ENCODE assay signal across 12 mouse cellular contexts in the genomic region with DNA sequence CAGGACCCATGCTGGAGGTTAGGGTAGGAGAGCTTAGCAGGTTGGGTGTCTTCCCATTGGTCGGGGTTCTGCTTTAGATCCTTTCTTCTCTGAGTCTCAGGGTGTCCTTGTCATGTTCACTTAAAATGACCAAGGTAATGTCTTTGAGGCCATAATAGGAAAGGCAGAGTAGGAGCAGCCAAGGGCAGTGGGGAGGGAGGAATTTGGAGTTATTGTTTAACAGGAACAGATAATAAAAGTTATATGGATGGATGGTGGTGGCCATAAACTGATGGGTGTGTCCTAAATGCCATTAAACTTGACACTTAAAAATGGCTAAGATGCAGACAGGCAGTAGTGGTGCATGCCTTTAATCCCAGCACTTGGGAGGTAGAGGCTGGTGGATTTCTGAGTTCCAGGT.
"Had no signal": no experiment of that assay in that cellular context is flagged by ENCODE, and none has a peak within 500 bp of the region (broad histone marks: within the 10 kb centered on the region; RNA-seq: fewer than 3 reads in every experiment).

No protein-coding gene starts in this region.

- H3K9me3 ChIP-seq: limb, embryonic 12.5 days; liver, embryonic 13.5 days; lung, embryonic 15.5 days; megakaryocyte, embryonic 14.5 days; midbrain, embryonic 15.5 days; neural tube, embryonic 12.5 days had no signal

- H3K4me2 ChIP-seq: limb, embryonic 12.5 days; liver, embryonic 13.5 days; lung, embryonic 15.5 days; midbrain, embryonic 11.5 days; midbrain, embryonic 15.5 days; neural tube, embryonic 12.5 days had no signal

- DNase-seq: layer of hippocampus, adult 9-11 months; layer of hippocampus, postnatal 36 days had no signal

- H3K4me3 ChIP-seq: limb, embryonic 12.5 days; liver, embryonic 13.5 days; lung, embryonic 15.5 days; megakaryocyte, embryonic 14.5 days; midbrain, embryonic 15.5 days; neural tube, embryonic 12.5 days had no signal

- H3K4me1 ChIP-seq: liver, embryonic 13.5 days; lung, embryonic 15.5 days; midbrain, embryonic 15.5 days; neural tube, embryonic 12.5 days had no signal

- H3K27me3 ChIP-seq: limb, embryonic 12.5 days; liver, embryonic 13.5 days; lung, embryonic 15.5 days; midbrain, embryonic 15.5 days; neural tube, embryonic 12.5 days had no signal

- ATAC-seq: midbrain, embryonic 15.5 days had no signal

- H3K9ac ChIP-seq: limb, embryonic 12.5 days; liver, embryonic 13.5 days; liver, postnatal 0 days; lung, embryonic 15.5 days; midbrain, embryonic 15.5 days; neural tube, embryonic 12.5 days had no signal

- H3K36me3 ChIP-seq: limb, embryonic 12.5 days; liver, embryonic 13.5 days; lung, embryonic 15.5 days had no signal

- H3K27ac ChIP-seq: limb, embryonic 12.5 days; liver, embryonic 13.5 days; lung, embryonic 15.5 days; macrophage; midbrain, embryonic 15.5 days; neural tube, embryonic 12.5 days; stomach, postnatal 0 days had no signal
